Mouse (Mus musculus): ENCODE measurements around the gene Cdc42ep5.
A peak's percentile ranks its signal among the peaks of the same experiment; 100 is the strongest.
"Not testable (repeated sequence)": the region's sequence is repeated elsewhere in the genome, so short reads cannot be mapped to it uniquely, and the experiment has no call there.

Gene Cdc42ep5

DNA sequence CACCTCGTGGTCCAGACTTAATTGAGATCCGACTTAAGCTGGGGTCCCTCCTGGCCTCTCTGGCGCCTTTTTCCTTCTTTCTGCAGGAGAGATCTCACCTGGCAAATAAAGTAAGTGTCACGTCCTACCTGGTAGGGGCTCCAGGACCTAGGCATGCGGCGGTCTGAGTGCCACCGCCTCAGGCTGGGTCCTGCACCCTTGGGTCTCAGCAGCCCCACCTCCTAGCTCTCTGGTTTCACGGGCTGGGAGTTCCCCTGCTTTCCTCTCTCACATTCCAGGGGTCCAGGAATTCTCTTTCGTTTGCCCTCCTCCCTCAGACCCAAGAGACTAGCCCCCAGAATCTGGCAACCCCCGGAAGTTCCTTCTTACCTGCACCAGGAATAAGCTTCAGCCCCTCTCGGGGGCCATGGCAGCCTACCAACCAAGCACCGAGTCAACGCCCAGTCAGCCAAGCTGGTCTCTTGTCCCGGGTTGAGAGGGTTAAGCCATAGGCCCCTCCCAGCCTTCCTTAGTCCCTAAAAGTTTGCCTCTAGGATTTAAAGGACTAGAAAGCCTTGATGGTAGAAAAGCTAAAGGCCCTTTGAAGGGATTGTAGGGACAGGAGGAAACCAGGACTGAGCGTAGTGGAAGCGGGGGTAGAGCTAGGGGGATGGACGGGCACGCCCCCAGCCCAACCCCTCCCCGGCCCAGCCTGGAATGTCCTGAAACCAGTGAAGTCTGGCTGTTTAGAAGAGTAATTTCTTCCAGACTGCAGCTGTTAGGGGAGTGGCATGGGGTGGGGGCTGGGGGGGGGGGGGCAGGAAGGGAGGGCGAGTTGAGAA, at the start of gene Cdc42ep5:
Gene Cdc42ep5, minus strand, starts transcription at position 771 of the 821 bp plus-strand sequence.
- DNase-seq (ENCODE audit: low read depth): no peak

- not testable (repeated sequence) for DNase-seq (ENCODE audit: low read depth)
Observed at GRCm38 (mm10) chr7:4213436-4213835, 48.8 kb upstream of the Cdc42ep5 start.

- DNase-seq (ENCODE audit: low read depth): no peak
Observed at GRCm38 (mm10) chr7:4208626-4209025, 44.0 kb upstream of the Cdc42ep5 start.

- DNase-seq (ENCODE audit: low read depth): no peak
Observed at GRCm38 (mm10) chr7:4207126-4207525, 42.5 kb upstream of the Cdc42ep5 start.

DNA sequence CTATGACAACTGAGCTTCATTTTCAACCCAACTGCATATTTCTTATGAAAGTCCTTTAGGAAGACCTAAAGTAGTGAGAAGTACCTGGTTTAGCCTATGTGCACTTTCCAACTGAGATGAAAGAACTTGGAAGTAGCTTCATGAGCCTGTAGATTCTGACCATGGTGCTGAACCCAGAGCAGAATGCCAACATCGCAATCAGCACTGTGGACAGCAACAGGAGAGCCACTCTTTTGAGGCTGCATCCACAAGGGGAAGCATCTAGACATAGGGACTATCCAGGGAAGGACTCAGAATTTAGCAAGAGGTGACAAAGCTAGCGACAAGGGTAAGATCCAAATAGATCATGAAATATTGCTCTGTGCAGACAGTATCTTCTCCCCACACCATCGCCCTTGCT, 13.8 kb upstream of the Cdc42ep5 start:
- DNase-seq (ENCODE audit: low read depth): no peak

DNA sequence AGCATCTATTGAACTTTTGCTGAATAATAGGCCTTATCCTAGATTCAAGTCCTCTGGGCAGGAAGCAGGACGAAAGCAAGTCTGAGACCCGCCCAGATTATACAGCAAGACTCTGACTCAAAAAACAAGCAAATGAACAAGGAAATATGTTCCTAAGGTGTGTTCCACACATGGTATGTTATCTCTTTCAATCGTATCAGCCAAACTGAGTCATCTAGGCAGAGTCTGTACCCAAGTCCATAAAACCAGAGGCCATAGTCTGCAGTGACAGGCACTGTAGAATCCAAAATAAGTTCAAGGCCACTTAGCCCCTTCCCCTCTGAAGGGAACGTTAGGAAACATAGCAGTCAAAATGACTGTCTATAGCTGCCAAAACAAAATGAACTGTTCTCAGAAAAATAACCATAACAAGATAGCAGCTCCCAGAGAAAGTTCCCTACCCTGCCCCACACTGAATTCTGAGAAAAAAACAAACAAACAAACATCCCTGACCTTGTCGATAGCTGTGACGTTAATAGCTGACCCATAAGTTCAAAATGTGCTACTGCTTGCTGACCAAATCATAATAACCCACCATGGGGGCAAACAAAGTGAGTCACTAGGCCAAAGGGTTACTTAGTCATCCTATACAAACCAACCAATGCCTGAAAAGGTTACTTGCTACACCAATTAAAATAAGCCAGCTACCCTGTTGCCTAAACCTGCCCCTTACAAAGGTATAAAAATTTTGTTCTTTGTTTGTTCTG, 5.7 kb upstream of the Cdc42ep5 start:
- no peak for DNase-seq (ENCODE audit: low read depth)

DNA sequence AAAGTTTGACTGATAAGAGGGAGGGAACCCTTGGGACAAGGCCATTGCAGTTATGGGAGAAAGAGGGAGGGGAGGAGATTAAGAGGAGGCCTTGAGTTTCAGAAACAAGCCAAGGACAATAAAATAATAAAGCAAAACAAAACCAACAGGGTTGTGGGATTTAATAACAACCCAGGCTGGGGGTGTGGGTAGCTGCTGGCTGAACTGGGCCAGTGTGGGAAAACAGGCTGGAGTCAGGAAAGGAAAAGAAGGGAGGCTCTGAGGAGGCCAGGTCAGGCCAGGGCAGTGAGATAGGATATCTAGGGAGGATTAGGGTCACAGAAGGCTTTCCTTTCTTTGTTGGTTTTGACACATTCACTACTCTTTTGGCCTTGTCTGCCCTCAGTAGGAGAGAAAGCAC, 2.4 kb upstream of the Cdc42ep5 start:
- DNase-seq (ENCODE audit: low read depth): no peak

GRCm38 (mm10) chr7:4165286-4165685, 626 bp upstream of the Cdc42ep5 start:
- DNase-seq (ENCODE audit: low read depth): no peak

DNA sequence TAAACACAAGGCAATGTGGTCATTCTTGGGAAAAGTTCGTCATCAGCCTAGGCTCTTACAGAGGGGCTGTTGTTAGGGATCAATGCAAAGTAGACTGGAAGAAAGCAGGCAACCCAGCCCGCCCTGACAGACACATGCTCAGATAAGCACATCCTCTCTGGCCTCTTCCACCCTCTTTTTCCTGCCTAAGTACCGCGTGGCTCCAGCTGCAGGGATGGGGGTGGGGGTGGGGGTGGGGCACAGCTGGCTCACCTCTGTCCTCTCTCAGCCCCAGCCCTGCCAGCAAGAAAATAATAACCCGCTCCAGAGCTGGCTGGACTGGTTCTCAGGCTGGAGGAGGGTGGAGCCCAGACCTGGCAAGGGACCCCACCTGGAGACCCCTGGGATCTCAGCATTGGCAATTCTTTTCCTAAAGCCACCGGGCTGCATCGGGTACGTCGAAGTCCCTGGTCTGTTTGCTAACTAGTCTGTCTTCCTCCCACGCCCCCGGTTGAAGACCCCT, 1.0 kb downstream of the Cdc42ep5 start:
- no peak for DNase-seq (ENCODE audit: low read depth)

GRCm38 (mm10) chr7:4161596-4161995, 3.1 kb downstream of the Cdc42ep5 start:
- not testable (repeated sequence) for DNase-seq (ENCODE audit: low read depth)

GRCm38 (mm10) chr7:4154976-4155375, 9.7 kb downstream of the Cdc42ep5 start:
- DNase-seq (ENCODE audit: low read depth): no peak

DNA sequence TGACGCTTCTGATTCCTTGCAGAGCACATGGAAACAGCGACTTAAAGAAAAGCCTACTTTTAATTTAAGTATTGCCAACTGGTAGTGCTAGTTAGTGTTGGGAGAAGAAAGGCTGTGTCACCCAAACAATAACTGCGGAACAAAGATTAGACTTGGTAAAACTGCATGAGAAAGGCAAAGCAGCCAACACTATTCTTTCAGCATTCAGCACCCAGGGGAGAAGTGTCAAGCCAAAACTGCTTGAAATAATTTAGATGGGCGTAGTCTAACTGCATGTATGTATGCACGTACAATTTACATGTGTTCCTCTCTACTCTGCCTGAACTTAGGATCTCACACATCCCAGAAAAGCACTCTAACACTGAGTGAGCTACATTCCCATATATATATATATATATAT, 10.3 kb downstream of the Cdc42ep5 start:
- DNase-seq (ENCODE audit: low read depth): no peak

GRCm38 (mm10) chr7:4151241-4151640, 13.4 kb downstream of the Cdc42ep5 start:
- no peak for DNase-seq (ENCODE audit: low read depth)

DNA sequence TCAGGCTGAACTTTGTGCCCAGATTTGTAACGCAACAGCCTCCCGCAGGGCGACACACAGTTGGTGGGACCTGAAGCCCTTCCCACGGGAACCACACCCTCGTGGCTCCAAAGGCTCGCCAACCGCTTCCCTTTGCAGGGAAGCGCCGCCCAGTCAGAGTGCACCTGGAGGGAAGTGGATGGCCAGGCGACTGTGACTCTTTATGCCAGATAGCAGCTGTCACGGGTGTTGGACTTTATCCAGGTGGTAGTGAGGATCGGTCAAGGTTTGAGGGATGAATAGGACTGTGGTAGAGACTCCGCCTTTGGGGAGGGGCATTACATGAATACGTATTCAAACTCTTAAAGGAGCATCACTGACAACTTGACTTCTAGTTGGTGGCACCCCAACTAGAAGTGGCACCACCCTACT, 13.8 kb downstream of the Cdc42ep5 start:
- no peak for DNase-seq (ENCODE audit: low read depth)

DNA sequence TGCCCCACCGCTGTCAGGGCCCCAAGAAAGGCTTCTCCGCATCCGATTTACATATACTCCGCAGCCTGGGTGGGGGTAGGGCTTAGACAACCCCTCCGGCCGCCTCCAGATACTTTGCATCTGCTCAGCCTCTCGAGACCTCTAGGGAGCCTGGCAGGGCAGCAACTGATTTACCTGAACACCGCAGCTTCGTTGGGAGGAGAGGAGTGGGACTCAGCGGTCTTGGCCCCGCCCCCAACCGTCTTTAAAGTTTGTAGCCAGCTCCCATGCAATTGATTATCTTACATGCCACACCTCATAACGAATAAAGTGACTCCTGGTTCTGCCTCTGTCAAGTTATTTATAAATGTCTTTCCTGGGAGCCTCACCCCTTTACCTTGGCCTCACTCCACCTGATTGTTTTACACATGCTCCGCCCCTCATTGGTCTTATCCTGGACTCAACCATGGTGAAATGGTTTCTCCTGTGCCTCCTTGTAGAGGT, 14.6 kb downstream of the Cdc42ep5 start, which contains the start of gene Leng9:
Gene Leng9, minus strand, starts transcription at position 316 of the 483 bp plus-strand sequence.
- DNase-seq (ENCODE audit: low read depth): no peak

DNA sequence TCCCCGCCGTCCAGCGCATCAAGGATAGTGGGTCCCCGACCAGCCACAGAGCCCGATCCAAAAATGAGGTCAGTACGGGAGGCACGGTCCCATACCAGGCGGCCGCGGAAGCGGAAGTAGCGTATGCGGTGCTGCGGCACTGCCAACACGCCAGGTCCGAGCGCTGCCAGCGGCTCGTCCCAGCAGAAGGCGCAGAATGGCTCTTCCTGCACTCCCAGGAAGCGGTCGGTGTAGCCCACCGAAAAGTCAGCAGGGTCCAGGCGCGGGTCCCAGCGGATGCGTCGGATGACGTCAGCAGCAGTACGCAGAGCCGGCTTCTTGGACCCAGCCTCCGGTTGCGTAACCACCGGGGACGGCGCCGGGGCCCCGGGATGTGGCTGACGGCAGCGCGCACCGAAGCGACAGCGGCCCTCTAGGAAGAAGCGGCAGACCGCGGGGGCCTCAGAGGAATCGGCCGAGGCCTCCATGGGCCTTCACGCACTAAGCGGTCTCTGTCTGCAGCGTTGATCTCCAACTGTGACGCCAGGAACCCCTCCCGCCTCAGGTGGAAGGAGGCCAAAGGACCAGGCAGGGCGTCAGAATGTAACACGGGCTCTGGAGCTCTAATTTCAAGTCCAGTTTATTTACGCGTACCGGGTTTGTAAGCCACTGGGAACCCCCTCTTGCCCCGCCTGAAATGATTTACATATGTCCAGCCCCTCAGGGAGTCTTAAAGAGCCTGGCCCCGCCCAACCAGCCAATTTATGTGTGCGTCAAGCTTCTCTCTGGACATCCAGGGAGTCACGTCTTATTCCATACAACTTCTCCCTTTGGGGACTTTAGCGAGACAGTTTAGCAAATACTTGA, 15.2 kb downstream of the Cdc42ep5 start:
- DNase-seq (ENCODE audit: low read depth): peak; percentile 66

DNA sequence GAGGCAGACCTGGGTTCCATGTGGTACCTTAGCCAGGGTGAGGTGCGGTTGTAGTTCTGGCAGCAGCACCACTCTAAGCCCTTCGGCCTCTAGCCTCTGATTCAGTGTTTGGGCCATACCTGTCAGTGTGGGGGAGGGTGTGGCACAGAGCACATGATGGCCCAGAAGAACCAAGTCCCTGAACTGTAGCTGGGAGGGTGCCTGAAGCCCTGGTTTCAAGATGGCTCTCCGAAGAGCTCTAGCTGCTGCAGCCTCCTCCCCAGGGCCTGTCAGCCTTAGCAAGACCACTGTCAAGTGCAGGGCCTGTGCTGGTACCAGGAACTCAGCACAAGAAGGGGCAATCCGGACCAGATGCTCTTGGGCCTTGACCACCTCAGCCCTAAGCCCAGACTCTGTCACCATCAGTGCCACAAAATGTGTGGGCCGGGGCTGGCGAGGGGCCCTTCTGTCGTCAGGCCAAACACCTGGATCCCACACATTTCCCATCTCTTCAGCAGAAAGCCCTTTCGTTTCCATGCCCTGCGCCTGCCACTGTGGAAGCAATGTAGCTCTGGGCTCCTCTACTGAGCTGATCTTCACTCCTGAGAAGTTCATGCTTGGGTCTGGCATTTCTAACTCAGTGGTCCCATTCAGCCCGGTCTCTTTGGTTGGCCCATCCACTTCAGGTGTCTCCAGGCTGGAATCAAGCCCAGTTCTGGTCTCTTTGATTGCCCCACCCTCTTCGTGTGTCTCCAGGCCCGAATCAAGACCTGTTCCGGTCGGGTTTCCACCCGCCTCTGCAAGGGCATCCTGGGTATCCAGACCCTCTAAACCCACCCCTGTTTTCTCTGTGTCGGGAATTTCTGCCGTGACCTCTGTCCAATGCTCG, 16.1 kb downstream of the Cdc42ep5 start:
- DNase-seq (ENCODE audit: low read depth): no peak

- DNase-seq (ENCODE audit: low read depth): no peak
Observed at GRCm38 (mm10) chr7:4147836-4148235, 16.8 kb downstream of the Cdc42ep5 start.

DNA sequence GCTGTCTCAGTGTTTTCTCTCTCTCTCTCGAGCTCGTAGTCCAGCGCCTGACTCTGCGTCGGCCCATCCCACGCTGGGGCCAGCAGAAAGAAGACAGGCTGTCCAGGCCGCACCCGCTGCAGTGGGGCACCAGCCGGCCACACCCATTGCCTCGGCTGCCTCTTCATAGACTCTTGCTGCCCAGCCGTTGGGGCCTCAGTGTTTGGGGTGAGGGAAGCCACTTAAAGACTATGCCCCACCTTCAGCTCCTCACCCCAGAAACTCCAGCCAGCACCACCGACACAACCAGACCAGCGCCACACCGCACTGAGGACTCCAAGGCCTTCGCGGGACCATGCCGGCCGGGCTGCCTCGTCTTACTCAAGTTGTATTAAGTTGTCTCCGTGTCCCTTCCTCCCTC, 17.3 kb downstream of the Cdc42ep5 start:
- DNase-seq (ENCODE audit: low read depth): no peak

DNA sequence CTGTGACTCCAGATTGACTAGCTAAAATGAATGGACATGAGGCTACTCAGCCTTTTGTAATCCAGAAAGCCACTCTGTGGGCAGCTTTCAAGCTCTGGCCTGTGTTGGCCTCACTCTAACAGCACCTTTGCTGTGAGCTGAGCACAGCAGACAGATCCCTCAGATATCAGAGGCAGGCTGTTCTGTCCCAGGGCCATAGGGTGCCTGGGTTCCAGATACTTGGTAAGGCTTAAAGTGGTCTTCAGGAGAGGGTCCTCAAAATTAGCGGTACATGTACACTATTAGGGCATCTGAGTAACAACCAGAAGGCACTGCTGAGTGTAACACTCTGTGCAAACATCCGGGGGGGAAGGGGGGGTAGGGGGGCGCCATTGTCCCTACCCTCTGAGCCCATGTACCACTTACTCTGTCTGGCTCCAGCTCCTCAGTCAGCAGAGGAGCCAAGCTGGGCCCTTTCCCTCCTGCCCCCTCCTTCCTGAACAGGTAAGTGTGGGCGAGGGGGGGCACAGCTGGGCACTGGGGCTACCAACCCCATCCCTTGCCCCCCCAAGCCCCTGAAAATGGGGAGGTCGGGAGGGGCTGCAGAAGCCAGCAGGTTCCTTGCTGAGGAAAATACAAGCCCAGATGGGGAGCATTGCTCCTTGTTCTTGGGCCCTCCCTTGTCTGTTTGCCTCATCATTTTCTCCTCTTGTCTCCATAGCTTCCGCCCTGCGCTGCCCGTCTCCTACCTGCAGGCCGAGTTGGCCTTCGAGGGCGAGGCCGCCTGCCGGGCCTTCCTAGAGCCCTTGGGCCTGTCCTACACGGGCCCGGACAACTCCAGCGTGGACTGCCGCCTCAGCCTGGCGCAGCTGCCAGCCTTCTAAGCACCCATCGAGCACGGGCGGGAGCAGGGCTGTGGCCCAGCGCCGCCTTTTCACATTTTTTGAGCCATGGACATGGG, 18.1 kb downstream of the Cdc42ep5 start:
- no peak for DNase-seq (ENCODE audit: low read depth)
